Mouse (Mus musculus) spleen, postnatal 10 days (tissue): ENCODE data around the gene Tmem213.

ENCODE experiments used
- DNase-seq, 2 experiments: peaks; one replicate each; pipeline ENCODE4 v3.0.0; 2021 to 2022; ENCODE audit warnings: low spot score in 2 of 2

Tmem213 gene

DNA sequence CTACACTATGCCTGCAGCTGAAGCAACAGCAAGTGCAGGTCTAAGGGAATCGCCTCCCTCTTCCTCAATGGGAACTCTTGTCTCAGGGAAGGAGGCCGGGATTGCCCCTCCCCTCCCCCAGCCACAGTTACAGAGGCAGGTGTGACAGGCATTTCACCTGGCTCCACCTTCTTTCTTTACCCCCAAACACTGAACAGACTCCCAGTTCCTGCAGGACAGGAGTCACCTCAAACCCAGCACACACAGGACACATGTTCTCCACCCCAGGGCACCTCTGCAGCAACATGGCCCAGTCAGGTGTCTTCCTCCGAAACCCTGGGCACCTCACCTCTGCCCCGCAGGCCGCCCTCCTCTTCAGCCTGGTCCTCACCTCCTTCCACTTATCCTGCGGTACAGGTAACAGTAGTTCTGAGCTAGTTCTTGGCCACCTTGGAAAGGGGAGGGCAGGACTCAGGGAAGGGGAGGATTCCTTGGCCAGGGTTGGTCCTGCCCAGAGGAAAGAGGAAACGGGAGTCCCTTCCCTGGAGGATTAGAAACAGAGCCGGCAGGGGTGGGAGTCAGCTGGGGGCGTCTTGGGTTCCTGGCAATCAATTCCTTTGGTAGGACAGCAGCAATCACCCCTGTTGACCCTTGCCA is at the start of gene Tmem213:
TSS of gene Tmem213 (plus strand) at position 96 of the 636 bp plus-strand sequence.
- no peak for DNase-seq

DNA sequence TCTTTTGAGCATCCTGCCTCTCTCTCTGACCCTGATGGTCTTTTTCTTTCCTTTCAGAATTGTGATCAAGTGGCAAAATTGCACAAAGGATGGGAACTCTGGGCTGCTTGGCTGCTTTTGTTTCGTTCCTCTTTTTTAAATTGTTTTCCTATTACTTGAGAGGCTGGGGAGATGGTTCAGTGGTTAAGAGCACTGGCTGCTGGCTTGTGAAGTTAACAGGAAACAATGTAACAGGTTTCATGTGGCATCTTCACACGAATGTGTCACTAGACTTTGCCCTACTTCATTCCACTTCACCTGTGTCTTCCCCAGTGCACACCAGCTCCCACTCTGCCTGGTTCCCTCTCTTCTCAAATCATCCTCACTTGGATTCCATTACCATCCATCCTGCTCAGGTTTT is 44.4 kb upstream of the Tmem213 start:
- no peak for DNase-seq

DNA sequence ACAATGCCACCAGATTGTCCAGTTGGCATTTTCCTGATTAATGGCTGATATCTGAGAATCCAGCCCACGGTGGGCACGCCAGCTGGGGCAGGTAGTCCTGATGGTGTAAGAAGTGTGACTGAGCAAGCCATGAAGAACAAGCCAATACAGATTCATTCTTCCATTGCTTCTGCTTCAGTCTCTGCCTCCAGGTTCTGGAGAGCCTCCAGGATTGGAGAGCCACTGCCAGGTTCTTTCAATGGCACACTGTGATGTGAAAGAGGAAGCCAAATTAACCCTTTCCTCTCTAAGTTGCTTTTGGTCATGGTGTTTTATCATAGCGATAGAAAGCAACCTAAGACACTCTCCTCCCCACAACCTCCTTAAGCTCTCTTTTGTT is 43.9 kb upstream of the Tmem213 start:
- no peak for DNase-seq

DNA sequence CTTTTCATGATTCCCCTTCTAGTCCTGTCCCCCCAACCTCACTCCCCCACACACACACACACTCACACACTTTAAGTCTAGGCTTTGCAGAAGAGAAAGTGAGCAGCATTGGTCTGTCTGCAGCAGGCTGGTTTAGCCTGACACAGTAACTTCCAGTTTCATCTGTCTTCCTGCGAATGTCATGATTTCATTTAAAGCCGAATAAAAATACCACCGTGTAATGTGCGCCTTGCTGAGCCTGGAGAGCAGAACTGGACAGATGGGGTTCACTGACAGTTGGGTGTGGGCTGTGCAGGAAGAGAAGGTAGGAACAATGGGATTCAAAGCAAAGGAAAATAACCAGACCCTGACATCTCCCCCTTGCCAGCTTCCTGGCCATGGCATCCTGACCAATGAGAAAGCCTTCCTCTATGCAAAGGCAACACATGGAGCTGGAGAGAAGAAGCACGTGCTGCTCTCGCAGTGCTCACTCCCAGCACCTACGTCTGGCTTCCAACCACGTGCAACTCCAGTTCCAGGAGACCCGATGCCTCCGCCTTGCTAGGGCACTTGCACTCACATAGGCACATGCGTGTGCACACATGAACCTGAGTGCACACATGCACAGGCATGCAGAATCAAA is 43.4 kb upstream of the Tmem213 start:
- DNase-seq, result no peak

DNA sequence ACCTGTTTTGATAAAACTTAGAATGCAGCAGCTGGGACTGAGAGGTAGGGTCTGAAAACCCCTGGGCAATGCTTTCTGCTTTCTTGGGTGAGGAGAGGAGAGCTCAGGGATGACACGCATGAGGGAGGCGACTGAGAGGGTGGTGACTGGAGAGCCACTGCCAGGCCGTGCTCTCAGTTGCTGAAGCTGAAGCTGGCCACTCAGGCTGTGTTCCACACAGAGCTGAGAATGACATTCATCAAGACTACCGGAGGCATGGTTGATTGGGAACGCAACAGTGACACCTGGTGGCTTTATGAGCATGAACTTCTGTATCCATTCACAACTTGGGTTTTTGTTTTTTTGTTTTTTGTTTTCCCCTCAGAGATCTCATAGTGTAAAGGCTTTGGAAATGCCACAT is 42.8 kb upstream of the Tmem213 start:
- DNase-seq, result peak in 1 of 2 experiments; percentile 58

DNA sequence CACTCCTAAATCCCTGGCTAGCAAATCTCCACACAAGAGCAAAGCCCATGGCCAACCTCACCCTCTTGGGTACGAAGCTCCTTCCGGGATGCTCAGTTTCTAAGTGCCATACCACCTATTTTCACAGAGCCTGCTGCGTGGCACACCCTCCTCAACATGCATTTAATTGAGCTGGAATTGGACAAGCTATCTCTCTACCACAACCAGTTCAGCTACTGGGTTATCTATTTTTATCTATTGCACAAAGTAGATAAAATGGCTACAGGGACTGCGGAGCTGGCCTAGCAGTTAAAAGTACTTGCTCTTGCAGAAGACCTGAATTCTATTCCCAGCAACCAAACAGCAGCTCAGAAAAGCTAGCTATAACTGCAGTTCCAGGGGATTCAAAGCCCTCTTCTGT is 37.8 kb upstream of the Tmem213 start:
- DNase-seq, result no peak

DNA sequence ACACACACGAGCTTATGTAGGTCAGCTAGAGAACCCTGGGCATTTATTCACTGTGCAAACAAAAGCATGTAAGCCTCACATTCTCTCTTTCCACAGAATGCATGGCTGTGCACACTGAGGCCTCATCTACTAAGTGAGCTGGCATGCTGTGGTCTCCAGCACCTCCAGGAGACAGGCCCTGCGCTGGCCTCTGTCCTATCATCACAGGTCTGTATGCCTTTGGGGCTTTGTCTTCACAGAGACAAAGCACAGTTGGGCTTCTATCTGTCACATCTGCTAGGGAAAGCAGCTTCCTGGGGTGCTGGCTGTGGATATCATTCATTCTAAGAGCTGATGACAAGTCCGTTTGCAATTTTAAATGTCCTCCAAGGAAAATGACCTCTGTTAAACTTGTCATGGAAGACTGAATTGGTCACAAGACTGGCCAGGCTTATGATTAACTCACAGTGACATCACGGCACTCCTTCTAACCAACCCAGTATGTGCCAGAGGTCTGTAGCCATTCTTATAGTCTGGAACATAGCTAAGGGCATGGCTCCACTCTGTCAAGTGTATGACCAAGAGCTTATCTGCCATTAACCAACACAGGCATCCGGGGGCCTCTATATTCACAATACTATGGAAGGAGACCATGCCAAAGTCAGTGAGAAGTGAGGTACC is 36.8 kb upstream of the Tmem213 start:
- DNase-seq, result no peak

DNA sequence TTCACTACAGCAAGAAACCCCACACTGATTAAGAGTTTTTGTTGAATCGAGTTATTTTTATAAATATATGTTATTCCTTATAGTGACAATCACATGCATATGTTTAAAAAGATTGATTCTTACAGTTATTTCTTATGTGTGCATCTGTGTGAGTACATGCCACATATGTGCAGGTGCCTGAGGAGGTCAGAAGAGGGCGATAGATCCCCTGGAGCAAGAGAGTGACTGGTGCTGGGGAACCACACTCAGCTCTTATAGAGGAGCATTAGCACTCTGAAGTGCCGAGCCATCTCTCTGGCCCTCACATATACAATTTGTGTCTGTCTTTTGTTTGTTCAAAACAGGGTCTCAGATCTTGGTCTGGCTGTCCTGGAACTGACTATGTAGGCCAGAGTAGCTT is 35.5 kb upstream of the Tmem213 start:
- DNase-seq, result no peak

DNA sequence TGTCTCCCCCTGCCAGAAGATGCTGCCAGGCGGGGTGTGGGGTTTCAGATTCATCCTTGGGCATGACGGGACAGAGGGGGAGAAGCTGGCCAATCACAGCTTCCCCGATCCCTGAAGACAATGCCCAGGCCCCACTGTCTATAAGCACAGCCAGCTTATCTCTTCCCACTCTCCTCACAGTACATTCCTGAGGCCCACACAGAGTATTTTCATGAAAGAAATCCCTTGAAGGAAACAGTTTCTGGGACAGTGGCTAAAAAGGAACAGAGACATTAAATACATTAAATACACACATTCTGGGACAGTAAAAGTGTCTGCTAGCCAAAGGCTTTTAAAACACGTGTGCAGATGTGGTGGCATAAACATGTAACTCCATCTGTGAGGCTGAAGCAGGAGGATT is 28.7 kb upstream of the Tmem213 start:
- no peak for DNase-seq

DNA sequence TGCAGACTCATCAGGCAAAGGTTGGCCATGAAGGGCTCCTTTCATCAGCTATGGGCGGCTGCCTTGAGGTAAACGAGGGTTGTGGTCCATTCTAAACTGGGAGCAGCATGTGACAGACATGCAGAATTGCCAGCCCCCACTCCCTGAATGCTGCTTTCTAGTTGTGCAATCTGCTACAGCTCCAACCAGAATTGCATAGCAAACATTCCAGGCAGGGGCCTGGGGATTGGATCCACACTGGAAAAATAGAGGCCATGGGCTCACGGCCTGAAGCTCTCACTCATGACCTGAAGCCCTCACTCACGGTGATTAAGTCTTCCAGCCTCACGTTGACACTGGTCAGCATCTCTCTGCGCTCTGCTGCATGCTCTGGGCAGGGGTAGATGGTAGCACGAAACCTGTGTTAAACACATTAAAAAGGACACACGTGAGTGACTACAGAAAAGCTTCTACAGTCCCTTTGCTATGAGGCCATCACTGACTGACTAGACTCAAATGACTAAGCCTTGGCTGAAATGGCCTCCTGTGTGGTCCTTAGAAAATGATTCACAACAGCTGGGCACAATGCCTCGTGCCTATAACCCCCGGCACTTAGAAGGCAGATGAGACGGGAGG is 27.2 kb upstream of the Tmem213 start:
- DNase-seq, result no peak

DNA sequence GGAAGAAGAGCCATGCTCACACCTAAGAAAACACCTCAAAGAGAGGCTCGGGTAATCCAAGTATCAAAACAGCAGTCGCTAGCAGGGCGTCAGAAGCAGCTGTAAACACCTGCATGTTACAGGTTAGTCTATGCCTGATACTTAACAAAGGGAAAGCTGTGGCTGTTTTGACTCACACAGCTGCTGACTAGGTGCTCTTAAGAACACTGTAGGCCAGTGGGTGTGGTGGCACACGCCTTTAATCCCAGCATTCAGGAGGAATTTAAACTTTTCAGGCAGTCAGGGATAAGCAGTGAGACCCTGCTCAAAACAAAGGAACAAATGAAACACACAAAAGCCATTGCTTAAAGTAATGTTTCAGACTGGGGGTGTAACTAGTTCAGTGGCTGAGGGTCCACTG is 25.9 kb upstream of the Tmem213 start:
- no peak for DNase-seq

DNA sequence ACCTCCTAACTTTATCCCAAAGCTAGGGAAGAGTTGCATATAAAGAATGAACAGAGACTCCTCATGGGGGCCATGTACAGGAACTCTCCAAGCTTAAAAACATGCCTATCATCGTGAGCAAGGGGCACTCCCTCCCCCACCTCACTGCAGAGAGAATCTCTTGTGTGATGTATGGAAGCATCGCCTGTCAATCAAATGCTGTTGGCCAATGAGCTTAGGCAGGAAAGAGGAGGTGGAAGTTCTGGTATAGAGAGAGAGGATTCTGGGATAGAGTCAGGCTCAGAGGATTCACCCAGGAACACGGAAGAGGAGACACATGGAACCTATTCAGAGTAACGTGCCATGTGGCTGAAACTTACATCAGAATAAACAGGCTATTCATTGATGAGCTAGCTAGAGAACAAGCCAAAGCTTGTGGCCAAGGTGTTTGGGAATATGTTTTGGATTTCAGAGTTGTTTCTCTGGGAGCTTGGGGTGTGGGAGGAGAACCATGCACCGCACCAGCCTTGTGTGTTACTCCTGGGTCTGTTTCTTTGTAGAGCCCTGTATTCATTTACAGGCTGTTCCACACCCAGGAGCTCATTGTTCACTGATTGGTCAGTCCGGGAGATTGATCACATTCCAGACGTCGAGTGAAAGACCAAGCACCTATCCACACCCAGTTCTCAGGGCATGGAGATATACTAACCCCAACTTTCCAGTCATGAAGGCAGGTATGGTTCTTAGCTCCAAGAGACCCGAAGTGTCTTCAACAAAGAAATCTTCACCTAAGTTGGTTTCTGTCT is 21.6 kb upstream of the Tmem213 start:
- no peak for DNase-seq

DNA sequence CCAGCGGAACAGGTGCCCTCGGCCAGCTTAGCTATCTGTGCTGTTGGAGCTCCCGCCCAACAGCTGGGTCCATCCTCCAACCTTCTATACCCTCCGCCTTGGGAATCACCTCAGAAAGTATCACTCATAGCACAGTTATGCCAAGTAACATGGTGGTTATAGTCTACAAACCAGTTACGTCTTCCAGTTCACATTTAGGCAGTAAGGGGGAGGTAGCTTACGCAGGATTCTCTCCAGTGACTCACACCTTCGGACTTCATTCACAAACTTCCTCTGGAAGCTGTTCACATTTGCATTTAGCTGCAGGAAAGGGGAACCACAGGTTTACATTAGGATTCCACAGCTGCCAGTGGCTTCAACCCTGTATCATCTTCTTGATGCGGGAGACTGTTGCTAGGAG is 16.5 kb upstream of the Tmem213 start:
- no peak for DNase-seq

DNA sequence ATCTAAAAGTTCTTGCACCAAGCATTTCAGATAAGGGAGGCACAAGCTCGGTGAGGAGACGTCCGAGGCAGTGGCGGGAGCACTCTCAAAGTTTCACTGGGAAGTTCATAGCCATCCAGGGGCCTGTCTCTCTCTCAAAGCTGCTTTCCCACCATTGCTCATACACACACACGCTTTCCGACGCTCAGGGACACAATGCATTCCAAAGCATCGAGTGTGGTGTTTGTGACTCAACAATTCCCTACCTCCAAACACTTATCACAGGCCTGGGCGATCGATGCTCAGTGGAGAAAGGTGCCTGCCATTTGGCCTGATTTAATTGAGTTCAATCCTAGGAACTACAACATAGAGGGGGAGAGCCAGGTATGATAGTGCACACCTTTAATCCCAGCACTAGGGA is 14.4 kb upstream of the Tmem213 start:
- DNase-seq, result no peak

DNA sequence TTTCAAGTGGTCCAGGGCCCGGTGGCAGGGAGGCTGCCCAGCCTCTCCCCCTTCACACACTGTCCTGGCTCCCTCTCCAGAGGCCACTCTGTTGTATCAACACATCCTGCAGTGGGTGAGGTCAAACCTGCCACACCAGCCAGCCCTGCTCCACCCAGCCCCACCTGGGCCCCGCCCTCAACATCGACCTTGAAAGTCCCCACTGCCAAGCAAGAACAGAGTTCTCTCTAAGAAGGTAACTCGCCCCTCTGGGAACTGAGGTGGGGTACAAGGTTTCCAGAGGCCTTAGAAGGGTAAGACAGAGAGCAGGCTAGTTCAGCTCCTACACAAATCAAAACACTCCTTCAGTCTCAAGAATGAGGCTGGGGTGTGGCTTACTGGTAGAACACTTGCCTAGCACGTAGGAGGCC is 12.1 kb upstream of the Tmem213 start:
- DNase-seq, result no peak

DNA sequence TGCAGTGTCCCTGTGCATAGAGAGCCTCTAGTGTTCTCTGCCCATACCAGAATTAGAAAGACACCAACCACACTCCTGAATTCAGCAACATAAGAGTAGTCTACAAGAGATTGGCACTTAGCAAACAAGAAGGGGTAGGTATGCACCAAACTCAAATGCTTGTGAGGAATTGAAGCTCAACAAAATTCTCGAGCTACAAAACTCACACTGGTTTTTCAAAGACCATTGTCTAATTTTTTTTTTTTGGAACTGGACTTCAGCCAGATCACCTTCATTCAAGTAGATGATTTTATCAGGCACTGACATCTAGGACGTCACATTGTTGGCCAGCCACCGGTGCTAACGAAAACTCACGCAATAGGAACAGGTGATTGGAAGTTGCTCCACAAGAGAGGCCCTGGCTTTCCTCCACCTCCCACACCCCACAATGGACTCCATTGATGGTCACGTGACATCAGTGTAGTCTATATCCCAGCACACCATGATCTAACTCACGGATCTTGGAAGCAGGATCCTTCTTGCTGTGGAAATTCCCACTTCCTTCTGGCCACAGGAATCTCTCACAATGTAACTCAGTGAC is 6.7 kb upstream of the Tmem213 start:
- no peak for DNase-seq

DNA sequence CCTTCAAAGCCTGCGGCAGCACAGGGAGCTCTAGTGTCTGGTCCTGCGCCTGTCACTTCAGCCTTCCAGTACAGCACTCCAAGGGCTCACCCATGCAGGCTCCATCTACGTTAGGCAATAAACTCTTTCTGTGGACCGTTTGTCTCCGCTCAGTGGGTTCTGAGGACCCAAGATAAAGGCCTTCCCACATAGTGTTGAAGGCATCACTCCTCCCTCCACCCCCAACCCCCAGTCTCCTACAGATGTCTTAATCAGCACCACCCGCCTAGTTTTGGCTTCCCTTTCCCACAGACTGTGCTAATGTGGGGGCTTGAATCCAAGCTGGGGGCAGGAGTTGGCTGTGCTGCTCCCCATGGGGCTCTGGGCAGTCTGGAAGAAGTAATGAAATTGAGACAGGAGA is 5.3 kb upstream of the Tmem213 start:
- no peak for DNase-seq

DNA sequence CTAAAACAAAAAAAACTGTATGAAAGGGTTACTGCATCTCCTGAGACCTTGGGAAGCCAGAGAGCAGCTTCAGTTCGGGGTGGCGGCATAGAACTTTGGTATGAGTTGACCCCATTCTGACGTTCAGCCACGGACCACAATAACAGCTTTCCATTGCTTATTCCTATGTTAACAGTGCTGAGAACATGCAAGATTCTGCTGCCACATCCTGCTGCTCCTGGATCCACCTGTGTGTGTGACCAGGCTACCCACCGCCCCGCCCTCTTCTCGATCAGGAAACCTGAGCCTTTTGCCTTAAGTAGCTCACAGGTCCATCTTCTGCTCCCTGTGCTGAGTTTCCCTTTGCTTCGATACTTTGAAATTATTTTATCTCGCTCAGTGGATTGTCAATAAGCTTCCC is 3.1 kb upstream of the Tmem213 start:
- no peak for DNase-seq

DNA sequence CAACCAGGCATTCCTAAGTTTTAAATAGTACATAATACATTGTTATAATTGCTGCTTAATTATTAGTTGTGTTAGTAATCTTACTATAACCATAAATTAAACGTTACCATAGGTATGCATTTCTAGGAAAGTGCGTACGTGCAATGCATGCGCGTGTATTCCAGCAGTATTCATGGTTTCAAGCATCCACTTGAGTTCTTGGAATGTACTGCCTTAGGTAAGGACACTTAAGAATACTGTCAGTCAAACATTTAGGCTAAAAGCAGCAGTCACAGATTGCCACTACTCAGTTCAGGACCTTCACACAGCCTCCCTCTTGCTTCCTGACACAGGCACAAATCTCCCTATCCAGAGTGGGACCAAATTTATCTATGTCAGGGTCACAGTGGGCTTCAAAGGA is 606 bp upstream of the Tmem213 start:
- DNase-seq, result no peak

DNA sequence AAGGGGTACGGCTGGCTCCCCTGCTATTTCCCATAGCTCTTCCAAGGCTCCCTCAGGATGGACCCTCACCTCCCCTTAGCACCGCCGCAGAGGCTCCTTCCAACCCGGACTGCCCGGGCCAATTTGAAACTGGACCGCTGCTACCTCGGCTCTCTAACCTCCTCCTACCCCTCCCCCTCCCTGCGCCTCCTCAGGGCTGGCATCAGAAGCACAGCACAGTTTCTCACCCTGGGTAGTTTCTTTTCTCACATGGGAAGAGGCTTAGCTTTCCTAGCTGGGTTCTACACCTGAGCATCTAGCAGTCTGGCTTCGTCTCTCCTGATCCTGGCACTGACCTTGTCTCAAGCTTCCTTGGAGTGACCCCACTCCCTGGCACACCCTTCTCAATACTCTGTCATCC is 816 bp downstream of the Tmem213 start:
- DNase-seq, result no peak

DNA sequence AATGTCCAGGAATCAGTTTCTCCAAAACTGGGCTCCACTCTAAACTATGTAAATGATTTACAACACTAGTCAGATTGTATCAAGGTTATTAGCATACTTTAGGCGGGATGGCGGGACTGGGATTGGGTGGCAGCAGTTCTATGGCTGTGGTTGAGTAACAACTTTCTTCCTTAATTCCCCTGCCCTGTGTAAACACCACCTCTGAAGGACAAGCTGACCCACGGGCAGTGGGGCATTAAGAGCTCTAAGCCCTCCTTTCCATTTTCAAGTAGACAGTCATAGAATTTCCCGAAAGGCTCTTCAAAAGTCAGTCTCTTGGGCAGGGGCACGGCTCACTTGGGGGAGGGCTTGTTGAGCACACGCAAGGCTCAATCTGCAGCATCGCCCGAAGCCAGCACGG is 1.8 kb downstream of the Tmem213 start:
- DNase-seq, result no peak
